Mouse (Mus musculus) spleen, postnatal 10 days (tissue): ENCODE results near the gene Dnah8.
A peak's percentile ranks its signal among the peaks of the same experiment; 100 is the strongest.

Source experiments
- DNase-seq, 2 experiments: peaks; one replicate each; pipeline ENCODE4 v3.0.0; 2021 to 2022; ENCODE audit warnings: low spot score in 2 of 2

Dnah8 gene

DNA sequence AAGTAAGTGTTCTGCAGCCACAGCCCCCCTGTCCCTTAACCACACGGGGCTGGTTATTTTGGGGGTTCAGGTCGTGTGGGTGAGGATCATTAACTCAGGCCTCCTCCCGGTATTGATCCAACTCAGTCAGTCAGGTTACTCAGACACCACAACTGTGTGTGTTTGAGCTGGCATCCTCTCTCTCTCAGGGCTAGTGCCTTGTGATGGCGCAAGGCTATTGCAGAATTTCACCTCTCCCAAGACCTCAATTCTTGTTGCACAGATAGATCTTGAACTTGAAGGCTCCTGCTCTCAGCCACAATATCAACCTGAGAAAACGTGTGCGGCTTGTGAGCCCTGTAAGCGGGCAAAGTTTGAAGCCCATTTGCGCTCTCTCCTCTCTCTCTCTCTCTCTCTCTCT is 38.0 kb downstream of the Dnah8 start:
- no peak for DNase-seq

DNA sequence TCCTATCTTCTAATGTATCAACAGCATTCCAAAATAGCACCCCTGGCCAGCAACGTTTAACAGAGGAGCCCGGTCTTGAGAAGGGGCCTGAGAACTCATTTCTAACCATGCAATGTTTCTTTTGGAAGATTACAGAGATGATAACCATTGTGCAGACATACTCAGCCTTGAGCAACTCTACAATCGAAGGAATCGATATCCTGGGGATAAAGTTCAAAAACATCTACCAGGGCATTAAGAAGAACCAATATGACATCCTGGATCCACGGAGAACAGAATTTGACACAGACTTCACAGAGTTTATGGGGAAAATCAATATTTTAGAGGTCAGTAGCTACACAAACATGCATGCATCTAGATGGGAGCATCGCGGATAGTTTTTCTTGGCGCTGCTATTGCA is 39.0 kb downstream of the Dnah8 start:
- DNase-seq: no peak

DNA sequence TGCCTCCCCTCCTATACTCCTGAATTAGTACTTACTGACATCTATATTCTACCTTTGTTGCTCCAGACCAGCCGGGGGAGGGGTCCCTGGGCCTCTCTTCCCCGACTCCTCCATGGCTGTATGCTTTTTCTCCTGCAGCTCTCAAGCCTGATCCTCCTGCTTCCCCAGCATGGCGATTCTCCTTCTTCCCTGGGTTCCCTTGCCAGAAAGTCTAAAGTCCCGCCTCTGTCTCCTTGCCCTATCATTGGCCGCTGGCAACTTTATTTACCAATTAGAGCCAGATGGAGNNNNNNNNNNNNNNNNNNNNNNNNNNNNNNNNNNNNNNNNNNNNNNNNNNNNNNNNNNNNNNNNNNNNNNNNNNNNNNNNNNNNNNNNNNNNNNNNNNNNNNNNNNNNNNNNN is 40.7 kb downstream of the Dnah8 start:
- DNase-seq: no peak

DNA sequence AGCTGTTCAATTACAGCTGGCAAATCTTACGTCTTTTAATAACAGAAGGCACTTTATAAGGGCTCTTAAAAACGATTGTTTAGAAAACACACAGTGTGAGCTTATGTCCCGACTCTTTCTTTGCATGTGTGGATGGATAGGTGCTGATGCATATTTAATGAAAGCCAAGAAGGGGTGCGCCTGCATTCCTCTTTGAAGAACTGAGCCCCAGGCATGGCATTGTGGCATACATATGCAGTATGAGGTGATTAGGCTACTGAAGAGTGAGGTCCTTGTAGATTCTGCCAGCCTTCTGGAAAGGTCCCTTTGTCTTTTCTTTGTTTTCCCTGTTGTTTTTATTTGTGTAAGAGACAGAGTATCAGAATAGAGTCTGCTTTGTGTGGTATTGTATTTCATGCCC is 48.4 kb downstream of the Dnah8 start:
- DNase-seq: no peak

DNA sequence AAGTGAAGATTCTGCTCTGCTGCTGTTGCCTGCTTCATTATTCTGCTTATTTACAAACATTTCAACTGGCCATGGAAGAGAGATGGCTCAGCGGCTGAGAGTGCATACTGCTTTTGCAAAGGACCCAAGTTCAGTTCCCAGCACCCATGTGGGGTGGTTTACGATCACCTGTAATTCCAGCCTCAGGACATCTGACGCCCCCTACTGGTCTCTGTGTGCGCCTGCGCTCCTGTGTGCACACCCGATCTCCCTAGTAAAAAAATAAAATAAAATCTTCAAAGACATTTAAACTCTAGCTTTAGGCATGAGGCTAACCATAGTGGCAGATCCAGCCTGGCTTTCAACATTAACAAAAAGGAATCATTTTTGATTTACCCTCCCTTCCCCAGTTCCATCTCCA is 48.9 kb downstream of the Dnah8 start:
- no peak for DNase-seq

DNA sequence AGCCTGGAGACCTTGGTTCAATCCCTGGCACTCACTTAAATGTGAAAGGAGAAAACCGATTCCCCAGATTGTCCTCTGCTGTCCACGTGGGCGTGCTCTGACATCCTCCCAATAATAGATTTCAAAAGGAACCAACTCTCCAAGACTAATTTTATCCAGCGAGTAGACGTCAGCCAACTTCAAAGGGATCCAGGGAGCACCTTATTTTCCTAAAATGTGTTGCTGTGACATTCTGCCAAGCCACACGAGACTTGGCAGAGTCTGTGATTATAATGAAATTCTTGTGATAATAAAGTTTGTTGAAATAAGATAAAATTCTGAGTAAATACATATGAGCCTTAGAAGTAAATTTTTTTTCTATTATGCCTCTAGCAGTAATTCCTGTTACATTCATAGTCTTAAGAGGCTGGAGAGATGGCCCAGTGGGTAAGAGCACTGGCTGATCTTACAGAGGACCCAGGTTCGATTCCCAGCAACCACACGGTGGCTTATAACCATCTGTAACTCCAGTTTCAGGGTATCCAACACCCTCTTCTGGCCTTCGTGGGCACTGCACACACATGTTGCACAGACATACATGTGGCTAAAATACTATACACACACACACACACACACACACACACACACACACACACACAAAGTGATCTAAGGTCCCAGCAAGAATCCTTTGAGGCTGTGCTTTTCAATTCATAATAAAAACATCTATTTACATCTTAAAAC is 51.0 kb downstream of the Dnah8 start:
- DNase-seq: no peak

DNA sequence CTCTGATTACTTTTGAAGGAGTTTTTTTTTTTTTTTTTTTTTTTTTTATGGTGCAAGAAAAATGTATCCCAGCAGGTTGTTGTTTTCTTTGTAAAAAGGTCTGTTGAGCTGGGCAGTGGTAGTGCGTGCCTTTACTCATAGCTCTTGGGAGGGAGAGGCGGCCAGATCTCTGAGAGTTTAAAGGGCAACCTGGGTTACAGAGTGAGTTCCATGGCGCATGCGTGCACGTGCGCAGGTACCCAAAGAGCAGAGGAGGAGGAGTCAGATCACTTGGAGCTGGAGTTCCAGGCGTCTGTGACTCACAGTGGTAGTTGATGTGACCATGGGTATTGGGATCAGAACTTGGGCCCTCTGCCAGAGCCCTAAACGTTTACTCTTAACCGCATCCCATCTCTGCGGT is 54.4 kb downstream of the Dnah8 start:
- no peak for DNase-seq

DNA sequence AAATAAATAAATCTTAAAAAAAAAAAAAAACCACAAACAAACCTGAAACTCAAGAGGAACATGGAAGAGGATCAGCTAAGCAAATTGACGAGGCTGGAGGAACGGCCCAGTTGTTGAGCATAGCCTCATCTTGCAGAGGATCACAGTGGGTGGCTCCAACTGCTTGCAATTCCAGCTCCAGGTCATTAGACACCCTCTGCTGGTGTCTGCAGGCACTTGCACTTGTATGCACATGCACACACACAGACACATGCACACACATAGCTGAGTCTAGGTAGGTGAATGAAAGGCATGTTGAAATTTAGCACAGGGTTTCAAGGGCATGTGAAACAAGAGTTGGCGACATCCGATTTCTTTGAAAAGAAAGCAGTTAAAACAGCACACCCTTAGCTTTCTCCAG is 55.5 kb downstream of the Dnah8 start:
- no peak for DNase-seq

DNA sequence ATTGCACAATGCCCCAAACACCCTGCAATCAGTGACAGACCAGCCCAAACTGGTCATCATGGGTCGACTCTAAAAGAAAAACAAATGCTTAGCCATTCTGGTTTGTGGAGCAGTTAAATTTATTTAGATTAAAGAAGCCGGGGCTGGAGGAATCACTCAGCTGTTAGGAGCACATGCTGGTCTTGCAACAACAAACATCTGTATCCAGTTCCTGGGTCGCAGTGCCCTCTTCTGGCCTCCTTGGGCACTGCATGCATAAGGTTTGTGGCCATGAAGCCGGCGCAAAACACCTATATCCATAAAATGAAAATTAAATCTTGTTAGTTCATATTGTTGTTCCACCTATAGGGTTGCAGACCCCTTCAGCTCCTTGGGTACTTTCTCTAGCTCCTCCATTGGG is 57.5 kb downstream of the Dnah8 start:
- peak; percentile 60 to 79 for DNase-seq

DNA sequence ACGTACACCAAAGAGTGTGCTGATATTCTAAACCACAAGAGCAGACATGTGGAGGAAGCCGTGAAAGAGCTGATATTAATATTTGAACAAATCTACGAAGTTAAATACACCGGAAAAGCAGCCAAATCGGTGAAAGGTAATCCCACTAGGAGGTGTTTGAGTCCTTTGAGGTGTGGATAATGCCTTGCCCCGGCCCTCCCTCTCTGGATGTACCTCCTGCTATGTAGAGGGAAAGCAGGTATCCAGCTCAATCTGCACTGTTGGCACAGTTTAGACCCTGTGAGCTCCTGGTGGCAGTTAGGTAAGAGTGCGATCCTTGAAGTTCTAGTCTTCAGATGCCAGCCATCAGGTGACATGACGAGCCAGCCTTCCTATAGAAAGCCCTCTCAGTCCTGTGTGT is 66.0 kb downstream of the Dnah8 start:
- DNase-seq: no peak

DNA sequence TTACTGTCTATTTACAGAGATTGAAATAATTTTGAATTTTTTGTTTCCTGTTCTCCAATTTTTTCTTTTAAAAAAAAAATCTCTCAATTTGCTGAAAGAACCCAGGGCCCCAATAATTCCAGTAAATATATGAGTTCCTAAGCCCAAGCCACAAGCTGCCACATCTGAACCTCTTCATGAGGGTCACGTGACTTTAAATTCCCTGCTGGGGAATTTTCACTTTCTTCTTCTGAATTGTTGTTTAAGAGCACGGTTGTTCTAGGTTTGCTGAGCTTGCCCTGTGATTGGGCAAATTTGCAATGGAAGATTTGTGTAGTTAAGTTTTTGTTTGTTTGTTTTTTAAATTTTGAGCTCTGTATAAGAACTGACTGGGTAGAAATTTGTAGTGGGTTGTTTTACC is 67.3 kb downstream of the Dnah8 start:
- no peak for DNase-seq

DNA sequence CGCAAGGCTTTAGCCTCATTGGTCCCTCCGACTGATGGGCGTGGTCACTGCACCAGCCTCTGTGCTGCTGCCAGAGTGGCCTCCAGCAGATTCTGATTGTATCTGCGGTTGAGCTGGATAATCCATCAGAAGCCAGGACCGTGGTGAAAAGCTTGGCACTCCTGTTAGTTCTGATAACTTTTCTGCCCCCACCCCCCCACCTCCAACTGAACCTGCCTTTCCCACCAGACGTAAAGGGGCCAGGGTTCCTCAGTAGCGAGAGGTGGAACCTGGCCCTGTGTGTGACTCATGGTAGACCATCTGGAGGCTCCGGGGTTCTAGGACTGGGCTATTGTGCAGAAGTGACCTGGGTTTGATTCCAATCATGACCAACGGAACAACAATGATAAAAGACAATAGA is 70.1 kb downstream of the Dnah8 start:
- no peak for DNase-seq

DNA sequence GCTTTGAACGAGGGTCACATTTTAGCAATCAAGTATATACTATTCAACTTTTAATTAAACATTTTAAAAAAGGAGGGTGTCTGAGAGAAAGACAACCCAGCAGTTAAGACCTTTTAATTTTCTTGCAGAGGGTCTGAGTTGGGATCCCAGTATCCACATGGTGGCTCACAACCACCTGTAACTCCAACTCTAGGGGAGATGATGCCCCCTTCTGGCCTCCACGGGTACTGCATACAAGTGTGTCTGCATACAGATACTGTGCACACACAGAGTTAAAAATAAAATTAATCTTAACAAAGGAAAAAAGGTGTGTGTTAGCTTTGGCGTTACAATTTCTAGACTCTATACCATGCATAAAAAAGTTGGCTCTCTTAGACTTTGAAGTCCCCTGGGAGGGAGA is 90.6 kb downstream of the Dnah8 start:
- DNase-seq: peak in 1 of 2 experiments; percentile 55

DNA sequence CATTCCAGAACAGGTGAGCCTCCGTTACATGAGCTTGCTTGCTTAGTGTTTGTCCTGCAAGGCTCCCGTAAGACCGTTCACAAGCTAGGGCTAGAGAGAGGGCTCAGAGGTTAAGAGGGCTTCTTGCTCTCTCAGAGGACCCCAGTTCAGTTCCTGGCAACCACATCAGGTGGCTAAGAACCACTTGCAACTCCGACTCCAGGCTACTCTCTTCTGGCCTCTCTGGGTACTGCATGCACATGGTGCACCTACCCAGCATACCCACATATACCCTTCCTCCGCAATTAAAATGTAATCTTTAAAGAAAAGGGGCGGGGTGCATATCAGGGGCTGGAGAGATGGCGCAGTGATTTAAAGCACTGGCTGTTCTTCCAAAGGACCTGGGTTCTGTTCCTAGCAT is 94.0 kb downstream of the Dnah8 start:
- no peak for DNase-seq

DNA sequence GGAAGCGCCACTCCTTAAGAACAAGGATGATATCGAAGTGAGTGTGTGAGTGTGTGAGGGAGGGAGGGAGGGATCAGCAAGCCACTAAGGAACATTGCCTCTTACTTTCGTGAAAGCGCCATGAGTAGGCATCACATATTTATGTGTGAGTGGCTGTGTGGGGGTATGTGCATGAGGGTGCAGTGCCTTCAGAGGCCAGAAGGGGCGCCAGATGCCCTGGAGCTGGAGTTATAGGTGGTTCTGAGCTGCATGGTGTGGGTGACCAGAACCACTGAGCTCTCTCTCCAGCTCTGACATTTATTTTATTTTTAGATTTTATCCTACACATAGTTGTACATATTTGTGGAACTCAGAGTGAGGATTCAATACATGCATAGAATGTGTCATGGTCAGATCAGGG is 94.9 kb downstream of the Dnah8 start:
- no peak for DNase-seq

DNA sequence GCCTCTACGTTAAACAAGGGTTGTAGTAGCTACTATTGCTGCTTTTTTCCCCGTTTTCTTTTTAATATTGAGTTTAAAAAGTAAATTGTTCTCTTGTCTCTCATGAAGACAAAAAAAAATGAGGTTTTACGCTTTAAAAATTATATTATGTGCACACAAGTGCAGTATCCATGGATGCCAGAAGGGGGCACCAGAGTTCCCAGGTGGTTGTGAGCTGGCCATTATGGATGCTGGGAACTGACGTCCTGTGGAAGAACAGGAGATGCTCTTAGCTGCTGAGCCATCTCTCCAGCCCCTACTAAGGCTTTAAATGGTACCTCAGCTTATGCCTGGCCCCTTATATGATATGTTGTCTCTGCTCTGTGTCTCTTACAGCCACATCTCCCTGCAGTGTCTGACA is 103.6 kb downstream of the Dnah8 start:
- peak in 1 of 2 experiments; percentile 40 for DNase-seq

DNA sequence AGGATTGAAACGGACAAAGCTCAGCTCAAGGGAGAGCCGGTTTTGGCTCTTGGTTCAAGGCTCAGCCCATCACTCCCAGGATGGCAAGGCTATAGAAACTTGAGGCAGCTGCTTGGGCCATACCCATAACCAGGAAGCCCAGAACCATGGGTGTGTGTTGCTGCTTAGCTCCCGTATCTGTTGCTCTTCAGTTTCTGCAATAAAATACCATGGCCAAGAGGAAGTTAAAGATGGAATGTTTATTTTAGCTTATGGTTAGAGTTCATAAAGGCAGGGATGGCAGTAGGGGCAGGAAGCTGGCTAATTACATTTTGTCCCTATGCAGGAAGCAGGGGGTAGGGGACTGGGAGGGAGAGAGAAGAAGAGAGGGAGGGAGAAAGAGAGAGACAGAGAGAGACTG is 108.6 kb downstream of the Dnah8 start:
- no peak for DNase-seq

DNA sequence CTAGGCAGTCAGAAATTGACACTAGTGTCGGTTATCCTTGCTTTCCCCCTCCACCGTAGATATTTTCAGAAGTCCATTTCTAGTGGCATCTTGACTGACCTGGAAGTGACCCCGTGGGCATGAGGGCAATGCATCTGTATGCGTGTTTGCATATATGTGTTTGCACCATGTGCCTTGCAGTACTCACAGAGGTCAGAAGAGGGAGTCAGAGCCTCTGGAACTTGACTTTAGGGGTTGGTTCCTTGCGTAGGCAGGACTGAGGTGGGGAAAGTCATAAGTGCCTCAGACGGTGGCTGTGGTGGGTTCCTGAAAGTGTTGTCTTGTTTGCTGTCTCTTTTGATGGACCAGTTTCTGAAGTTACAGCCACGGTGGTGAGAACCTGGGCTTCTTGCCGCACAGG is 110.6 kb downstream of the Dnah8 start:
- DNase-seq: no peak

DNA sequence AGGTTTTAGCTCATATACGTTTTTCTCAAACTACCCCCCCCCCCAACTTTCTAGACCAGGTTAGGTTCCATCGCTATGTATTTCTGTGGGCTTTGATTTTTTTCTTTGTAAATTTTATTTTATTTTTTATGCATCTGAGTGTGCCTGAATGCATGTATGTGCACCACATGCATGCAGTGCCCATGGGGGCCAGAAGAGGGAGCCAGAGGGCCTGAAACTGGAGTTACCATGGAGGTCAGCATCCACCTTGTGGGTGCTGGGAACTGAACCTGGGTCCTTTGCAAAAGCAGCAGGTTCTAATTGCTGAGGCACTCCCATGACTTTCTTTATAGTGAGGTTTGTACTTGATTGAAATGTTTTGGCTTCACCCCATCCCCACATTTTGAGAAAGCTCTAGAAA is 111.3 kb downstream of the Dnah8 start:
- no peak for DNase-seq

DNA sequence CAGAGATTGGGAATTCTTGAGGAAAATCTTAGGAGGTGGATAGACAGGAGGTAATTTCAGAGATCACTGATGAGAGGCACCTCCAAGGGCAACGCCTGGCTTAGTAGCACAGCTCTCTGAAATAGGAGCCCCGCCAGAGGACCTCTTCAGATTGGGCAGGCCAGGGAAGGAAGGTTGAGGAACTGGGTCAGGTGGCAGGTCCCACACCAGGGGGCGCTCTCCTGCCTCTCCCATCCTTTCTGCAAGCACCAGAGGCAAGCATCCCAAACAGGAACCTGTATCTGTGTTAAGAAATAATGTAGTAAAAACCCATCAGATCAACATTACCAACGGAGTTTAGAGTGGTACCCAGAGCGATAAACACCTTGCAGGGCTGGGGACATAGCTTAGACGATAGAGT is 113.6 kb downstream of the Dnah8 start:
- peak in 1 of 2 experiments; percentile 60 for DNase-seq

DNA sequence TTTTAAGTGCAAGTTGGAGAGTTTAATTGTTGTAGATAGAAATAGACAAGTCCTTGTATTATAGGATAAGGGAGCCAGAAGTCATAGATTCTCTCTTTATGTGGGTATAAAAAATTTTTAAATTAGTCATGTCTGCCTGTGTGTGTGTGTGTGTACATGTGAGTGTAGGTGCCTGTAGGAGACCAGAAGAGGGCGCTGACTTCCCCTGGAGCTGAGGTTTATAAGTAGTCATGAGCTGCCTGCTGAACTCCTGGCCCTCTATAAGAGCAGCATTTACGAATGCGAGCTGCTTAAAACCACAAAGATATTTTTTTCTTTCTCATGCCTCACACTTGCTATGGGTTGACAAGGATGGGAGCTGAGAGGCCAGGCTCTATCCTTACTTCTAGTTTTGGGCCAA is 115.6 kb downstream of the Dnah8 start:
- no peak for DNase-seq

DNA sequence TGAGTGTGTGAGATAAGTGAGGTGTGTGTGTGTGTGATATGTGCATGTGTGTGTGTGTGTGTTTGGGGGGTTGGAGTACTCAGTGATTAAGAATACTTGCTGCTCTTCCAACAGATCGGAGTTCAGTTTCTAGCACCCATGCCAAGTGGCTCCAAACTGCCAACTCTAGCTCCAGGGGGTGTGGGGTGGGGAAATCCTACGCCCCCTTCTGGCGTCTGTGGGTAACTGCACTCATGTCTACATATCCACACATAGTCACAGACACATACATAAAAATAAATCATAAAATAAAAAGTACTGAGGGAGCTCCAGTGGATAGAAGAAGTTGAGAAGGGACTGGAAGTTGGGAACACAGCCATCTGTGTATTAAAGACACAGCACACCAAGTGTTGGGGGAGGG is 119.8 kb downstream of the Dnah8 start:
- no peak for DNase-seq

DNA sequence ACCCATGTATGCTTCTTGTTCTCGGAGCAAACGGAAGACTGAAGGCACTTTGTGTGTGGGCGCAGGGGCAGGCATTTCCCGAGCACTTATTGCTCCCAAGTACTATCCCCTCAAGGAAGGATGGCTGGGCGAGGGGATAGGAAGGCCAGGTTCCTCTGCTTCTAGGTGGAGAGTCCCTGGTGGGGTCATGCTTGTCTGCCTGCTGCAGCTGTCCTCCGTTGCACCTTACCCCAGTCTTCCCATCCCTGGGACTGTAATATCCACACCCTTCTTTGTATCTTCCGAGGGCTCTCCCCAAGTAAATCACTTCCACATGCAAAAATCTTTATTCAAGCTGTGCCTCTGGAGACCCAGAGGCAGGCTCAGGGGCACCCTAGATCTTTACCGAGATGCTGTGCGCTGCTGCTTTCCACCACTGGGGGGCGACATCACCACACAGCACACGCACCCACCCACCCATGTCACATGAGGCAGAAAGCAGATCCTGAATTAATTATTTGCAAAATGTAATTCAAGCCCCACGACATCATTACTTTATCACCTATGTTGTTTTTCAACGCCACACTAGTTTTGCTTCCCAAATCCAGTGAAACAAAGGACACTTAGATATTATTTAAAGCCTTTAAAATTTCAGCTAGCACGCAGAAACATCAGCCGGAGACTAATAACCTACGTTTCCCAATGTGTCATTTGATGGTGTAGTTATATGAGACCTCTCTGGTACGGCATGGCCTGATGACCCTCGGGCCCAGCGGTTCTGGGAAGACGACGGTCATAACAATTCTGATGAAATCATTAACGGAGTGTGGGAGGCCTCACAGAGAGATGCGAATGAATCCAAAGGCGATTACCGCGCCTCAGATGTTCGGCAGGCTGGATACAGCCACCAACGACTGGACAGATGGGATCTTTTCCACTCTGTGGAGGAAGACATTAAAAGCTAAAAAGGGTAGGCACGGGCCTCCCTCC is 122.2 kb downstream of the Dnah8 start:
- DNase-seq: peak; percentile 29 to 68
